Mouse (Mus musculus) liver, postnatal 0 days (tissue): ENCODE measurements around the gene Spen. TPM values are rescaled to one million over a fixed set of nuclear protein-coding genes. Genes with fewer than 3 reads are reported as not detected.

Experiments
- ATAC-seq: fragments of 200-750 bp; cut with Nextera tagmentation; 2 replicates; pipeline ENCODE4 v1.8.0; 2017; ENCODE audit warnings: mild to moderate bottlenecking, moderate library complexity
- DNase-seq: peaks from one replicate; pipeline ENCODE4 v3.0.0-alpha.2; 2016
- H3K27ac ChIP-seq: fragments of 300-500 bp; sonication (generic); 2 replicates; pipeline ENCODE4 v1.5.1; 2014; ENCODE audit warnings: antibody characterized with exemption, moderate library complexity, mild to moderate bottlenecking, low read depth
- H3K27me3 ChIP-seq: fragments of 300-500 bp; sonication (generic); 2 replicates; pipeline ENCODE4 v1.6.1; 2014; ENCODE audit warnings: low read length, control low read depth, mixed read lengths; ENCODE audit not compliant: insufficient read depth
- H3K36me3 ChIP-seq: fragments of 300-500 bp; sonication (generic); replicated peaks from 2 replicates; pipeline ENCODE4 v1.6.1; 2014; ENCODE audit warnings: mild to moderate bottlenecking, control low read depth, low read length, moderate library complexity, mixed read lengths; ENCODE audit not compliant: insufficient read depth
- H3K4me1 ChIP-seq: fragments of 300-500 bp; sonication (generic); 2 replicates; pipeline ENCODE4 v1.6.1; 2014; ENCODE audit warnings: antibody characterized with exemption, mild to moderate bottlenecking, control low read depth; ENCODE audit not compliant: insufficient read depth
- H3K4me2 ChIP-seq: fragments of 300-500 bp; sonication (generic); 2 replicates; pipeline ENCODE4 v1.6.1; 2014; ENCODE audit warnings: low read depth, mild to moderate bottlenecking, low read length, moderate library complexity, mixed read lengths
- H3K4me3 ChIP-seq: fragments of 300-500 bp; sonication (generic); 2 replicates; pipeline ENCODE4 v1.5.1; 2014; ENCODE audit warnings: low read depth, low read length
- H3K9ac ChIP-seq: fragments of 300-500 bp; sonication (generic); replicated peaks from 2 replicates; pipeline ENCODE4 v1.6.1; 2014; ENCODE audit warnings: mild to moderate bottlenecking, moderate library complexity
- H3K9me3 ChIP-seq: fragments of 300-500 bp; sonication (generic); 2 replicates; pipeline ENCODE4 v1.6.1; 2016; ENCODE audit warnings: mild to moderate bottlenecking, control low read depth, low read length, mixed read lengths
- CTCF ChIP-seq: sonication (generic); IDR thresholded peaks from 2 replicates; pipeline ENCODE4 v1.5.1; 2016; ENCODE audit warnings: antibody characterized with exemption, low read depth
- EP300 ChIP-seq: IDR thresholded peaks from 2 replicates; pipeline ENCODE4 v1.6.1; 2016; ENCODE audit warnings: antibody characterized with exemption, low read depth, mild to moderate bottlenecking
- WGBS: fragments of 180-500 bp; shearing (Covaris S2); extraction: QIAGEN DNeasy Blood & Tissue Kit; methylation state at CpG from one replicate; pipeline ENCODE4 v1.1.7; 2014; ENCODE audit not compliant: insufficient replicate concordance; 5-methylcytosine and 5-hydroxymethylcytosine counted together
- polyA plus RNA-seq: library from polyadenylated mRNA; unstranded; fragments of >200 nt; fragmentation: Nextera tagmentation; extraction: Ambion mirVana; gene quantifications from 2 replicates; pipeline ENCODE4 v1.2.1, GENCODE M21; 2015

The Spen gene
- 2.3 and 3.0 TPM in 2 replicates for polyA plus RNA-seq

- H3K36me3 ChIP-seq: no peaks in the 10 kb centered on the region
- peaks cover 23% of the 10 kb centered on the region for H3K4me1 ChIP-seq
- H3K27ac ChIP-seq: peak within 1 kb of the TSS; percentile 98
- peak within 1 kb of the TSS; percentile 79 for H3K4me3 ChIP-seq
- under 1% methylated on average over 68 of the region's 88 CpGs for WGBS
- DNase-seq (peak; percentile 95), ATAC-seq (peak; percentile 89)
- no peaks in the 10 kb centered on the region for H3K27me3 ChIP-seq
- H3K9me3 ChIP-seq: no peaks in the 10 kb centered on the region
- H3K4me2 ChIP-seq: peak within 1 kb of the TSS; percentile 94
- TF ChIP-seq CTCF: no peak
- no peak for TF ChIP-seq EP300
- peak within 1 kb of the TSS; percentile 87 for H3K9ac ChIP-seq
Measured at GRCm38 (mm10) chr4:141538408-141539212, at the start of gene Spen. Gene Spen (minus strand): TSS chr4:141538597.

- Histone ChIP-seq H3K27ac (no peak overlapping the region), H3K9ac (no peak overlapping the region), H3K4me1 (no peaks in the 10 kb centered on the region), H3K36me3 (no peaks in the 10 kb centered on the region), H3K4me3 (no peak overlapping the region), H3K9me3 (no peaks in the 10 kb centered on the region), H3K27me3 (no peaks in the 10 kb centered on the region), H3K4me2 (no peak overlapping the region)
- DNase-seq (no peak), ATAC-seq (no peak)
- no peak for TF ChIP-seq CTCF
- TF ChIP-seq EP300: no peak
- WGBS: 79% methylated on average over 8 of the region's 8 CpGs
Measured at GRCm38 (mm10) chr4:141583919-141584318, 45.5 kb upstream of the Spen start.

GRCm38 (mm10) chr4:141581051-141581450 is 42.7 kb upstream of the Spen start:
- ATAC-seq: no peak

GRCm38 (mm10) chr4:141578833-141579232 is 40.4 kb upstream of the Spen start:
- no peak overlapping the region for H3K9ac ChIP-seq
- no peak overlapping the region for H3K4me2 ChIP-seq
- DNase-seq: peak; percentile 15
- H3K4me3 ChIP-seq: no peak overlapping the region
- no peaks in the 10 kb centered on the region for H3K9me3 ChIP-seq
- H3K36me3 ChIP-seq: no peaks in the 10 kb centered on the region
- ATAC-seq: peak; percentile 31; the same call in 1 of the 2 replicates
- no peak overlapping the region for H3K27ac ChIP-seq
- TF ChIP-seq EP300 (peak; percentile 41; the same call in 1 of the 2 replicates), CTCF (no peak)
- no peaks in the 10 kb centered on the region for H3K27me3 ChIP-seq
- WGBS: 26% methylated on average over 3 of the region's 3 CpGs
- no peaks in the 10 kb centered on the region; the same call in 1 of the 2 replicates for H3K4me1 ChIP-seq

More at GRCm38 (mm10) chr4:141581051-141581450, 42.7 kb upstream of the Spen start:
- no peak overlapping the region for H3K27ac ChIP-seq
- no peaks in the 10 kb centered on the region for H3K36me3 ChIP-seq
- H3K4me1 ChIP-seq: no peaks in the 10 kb centered on the region; the same call in 1 of the 2 replicates
- DNase-seq: peak; percentile 17
- no peaks in the 10 kb centered on the region for H3K27me3 ChIP-seq
- no peak for TF ChIP-seq EP300
- TF ChIP-seq CTCF: no peak
- no peak overlapping the region for H3K9ac ChIP-seq
- H3K9me3 ChIP-seq: no peaks in the 10 kb centered on the region
- H3K4me3 ChIP-seq: no peak overlapping the region
- 86% methylated on average over 13 of the region's 13 CpGs for WGBS
- no peak overlapping the region for H3K4me2 ChIP-seq

GRCm38 (mm10) chr4:141576877-141577276 is 38.5 kb upstream of the Spen start:
- peaks cover 13% of the 10 kb centered on the region for H3K4me1 ChIP-seq

GRCm38 (mm10) chr4:141576404-141576803 is 38.0 kb upstream of the Spen start:
- Histone ChIP-seq H3K27me3 (no peaks in the 10 kb centered on the region), H3K4me1 (peaks cover 15% of the 10 kb centered on the region), H3K9ac (no peak overlapping the region), H3K4me3 (no peak overlapping the region), H3K36me3 (no peaks in the 10 kb centered on the region), H3K27ac (no peak overlapping the region), H3K4me2 (no peak overlapping the region), H3K9me3 (no peaks in the 10 kb centered on the region)
- ATAC-seq: no peak
- 79% methylated on average over 11 of the region's 11 CpGs for WGBS
- DNase-seq: no peak
- TF ChIP-seq EP300 (no peak), CTCF (no peak)

More at GRCm38 (mm10) chr4:141576877-141577276, 38.5 kb upstream of the Spen start:
- Histone ChIP-seq H3K4me2 (no peak overlapping the region), H3K27ac (no peak overlapping the region), H3K27me3 (no peaks in the 10 kb centered on the region), H3K9me3 (no peaks in the 10 kb centered on the region), H3K36me3 (no peaks in the 10 kb centered on the region), H3K4me3 (no peak overlapping the region), H3K9ac (no peak overlapping the region)
- ATAC-seq: no peak
- TF ChIP-seq EP300: no peak
- peak; percentile 38; the same call in 1 of the 2 replicates for TF ChIP-seq CTCF
- peak; percentile 35 for DNase-seq
- WGBS: 86% methylated on average over 7 of the region's 7 CpGs
